Mouse (Mus musculus) kidney, postnatal 0 days (tissue): ENCODE results near the gene Pikfyve. TPM values are rescaled to one million over a fixed set of nuclear protein-coding genes. Genes with fewer than 3 reads are reported as not detected.
"Not testable (repeated sequence)": the region's sequence is repeated elsewhere in the genome, so short reads cannot be mapped to it uniquely, and the experiment has no call there.

ENCODE experiments used
- ATAC-seq: fragments of 200-750 bp; cut with Nextera tagmentation; replicated peaks from 2 replicates; pipeline ENCODE4 v1.8.0; 2017; ENCODE audit warnings: low read depth, moderate number of reproducible peaks, moderate TSS enrichment, moderate library complexity; ENCODE audit not compliant: low FRiP score
- DNase-seq: peaks from one replicate; pipeline ENCODE4 v3.0.0-alpha.2; 2016; ENCODE audit warnings: low spot score
- H3K27ac ChIP-seq: fragments of 300-500 bp; sonication (generic); 2 replicates; pipeline ENCODE4 v1.5.1; 2014; ENCODE audit warnings: mild to moderate bottlenecking
- H3K27me3 ChIP-seq: fragments of 300-500 bp; sonication (generic); 2 replicates; pipeline ENCODE4 v1.6.1; 2014; ENCODE audit warnings: low read length, mixed read lengths; ENCODE audit not compliant: insufficient read depth
- H3K36me3 ChIP-seq: fragments of 300-500 bp; sonication (generic); 2 replicates; pipeline ENCODE4 v1.6.1; 2014; ENCODE audit warnings: low read length, mixed read lengths; ENCODE audit not compliant: insufficient read depth
- H3K4me1 ChIP-seq: fragments of 300-500 bp; sonication (generic); replicated peaks from 2 replicates; pipeline ENCODE4 v1.6.1; 2014; ENCODE audit warnings: antibody characterized with exemption, low read length, mixed read lengths; ENCODE audit not compliant: insufficient read depth
- H3K4me2 ChIP-seq: fragments of 300-500 bp; sonication (generic); 2 replicates; pipeline ENCODE4 v1.6.1; 2014; ENCODE audit warnings: mild to moderate bottlenecking, low read length, moderate library complexity, mixed read lengths
- H3K4me3 ChIP-seq: fragments of 300-500 bp; sonication (generic); replicated peaks from 2 replicates; pipeline ENCODE4 v1.5.1; 2014; ENCODE audit warnings: low read depth, low read length
- H3K9ac ChIP-seq: fragments of 300-500 bp; sonication (generic); 2 replicates; pipeline ENCODE4 v1.6.1; 2014; ENCODE audit warnings: low read depth, low read length
- H3K9me3 ChIP-seq: fragments of 300-500 bp; sonication (generic); replicated peaks from 2 replicates; pipeline ENCODE4 v1.6.1; 2016; ENCODE audit warnings: low read length, inconsistent platforms, mixed read lengths
- CTCF ChIP-seq: IDR thresholded peaks from 2 replicates; pipeline ENCODE4 v1.5.1; 2016; ENCODE audit warnings: antibody characterized with exemption, low read depth, mild to moderate bottlenecking, moderate library complexity
- WGBS: fragments of 180-500 bp; shearing (Covaris S2); extraction: QIAGEN DNeasy Blood & Tissue Kit; methylation state at CpG from one replicate; pipeline ENCODE4 v1.1.7; 2014; 5-methylcytosine and 5-hydroxymethylcytosine counted together
- polyA plus RNA-seq: library from polyadenylated mRNA; unstranded; fragments of >200 nt; fragmentation: Nextera tagmentation; extraction: Ambion mirVana; gene quantifications from 2 replicates; pipeline ENCODE4 v1.2.1, GENCODE M21; 2015

Pikfyve gene
- polyA plus RNA-seq, 1 experiment from 2014 or later: 9.2 TPM

GRCm38 (mm10) chr1:65217972-65218371, 31.5 kb downstream of the Pikfyve start:
- no peak for TF ChIP-seq CTCF
- Histone ChIP-seq H3K9ac (no peak overlapping the region), H3K4me2 (no peak overlapping the region), H3K9me3 (no peaks in the 10 kb centered on the region), H3K27me3 (no peaks in the 10 kb centered on the region), H3K4me3 (no peak overlapping the region), H3K36me3 (peaks cover 14% of the 10 kb centered on the region), H3K4me1 (no peaks in the 10 kb centered on the region), H3K27ac (no peak overlapping the region)
- WGBS: 95% methylated on average over 1 of the region's 1 CpGs
- ATAC-seq (no peak), DNase-seq (no peak)

GRCm38 (mm10) chr1:65223654-65224053, 37.2 kb downstream of the Pikfyve start:
- H3K4me3 ChIP-seq: no peak overlapping the region
- H3K27me3 ChIP-seq: no peaks in the 10 kb centered on the region
- H3K4me2 ChIP-seq: no peak overlapping the region
- no peaks in the 10 kb centered on the region for H3K4me1 ChIP-seq
- H3K9me3 ChIP-seq: no peaks in the 10 kb centered on the region
- no peak for ATAC-seq
- no peak for TF ChIP-seq CTCF
- H3K9ac ChIP-seq: no peak overlapping the region
- WGBS: 96% methylated on average over 2 of the region's 2 CpGs
- DNase-seq: no peak
- H3K27ac ChIP-seq: no peak overlapping the region
- peaks cover 15% of the 10 kb centered on the region for H3K36me3 ChIP-seq

- DNase-seq (no peak), ATAC-seq (no peak)
- H3K9ac ChIP-seq: no peak overlapping the region
- no peak overlapping the region for H3K27ac ChIP-seq
- 88% methylated on average over 2 of the region's 2 CpGs for WGBS
- no peaks in the 10 kb centered on the region for H3K27me3 ChIP-seq
- no peak for TF ChIP-seq CTCF
- no peak overlapping the region for H3K4me3 ChIP-seq
- peaks cover 7% of the 10 kb centered on the region; the same call in 1 of the 2 replicates for H3K36me3 ChIP-seq
- no peaks in the 10 kb centered on the region for H3K9me3 ChIP-seq
- H3K4me1 ChIP-seq: no peaks in the 10 kb centered on the region
- no peak overlapping the region for H3K4me2 ChIP-seq
Observed at GRCm38 (mm10) chr1:65227681-65228080, 41.2 kb downstream of the Pikfyve start.

GRCm38 (mm10) chr1:65229768-65230167, 43.3 kb downstream of the Pikfyve start:
- not testable (repeated sequence) for H3K4me1 ChIP-seq, ATAC-seq, H3K9ac ChIP-seq, H3K27me3 ChIP-seq, DNase-seq, H3K4me3 ChIP-seq, H3K27ac ChIP-seq, H3K36me3 ChIP-seq, H3K9me3 ChIP-seq, H3K4me2 ChIP-seq
- WGBS: 89% methylated on average over 3 of the region's 3 CpGs

- Histone ChIP-seq H3K9ac (no peak overlapping the region), H3K4me1 (no peaks in the 10 kb centered on the region), H3K27me3 (no peaks in the 10 kb centered on the region), H3K27ac (no peak overlapping the region), H3K4me2 (no peak overlapping the region), H3K9me3 (no peaks in the 10 kb centered on the region), H3K36me3 (0 out of 2 replicates have a peak, but pooled peaks cover 4% of the 10 kb centered on the region), H3K4me3 (no peak overlapping the region)
- DNase-seq: no peak
- no peak for TF ChIP-seq CTCF
- 88% methylated on average over 1 of the region's 1 CpGs for WGBS
- ATAC-seq: no peak
Observed at GRCm38 (mm10) chr1:65230566-65230965, 44.1 kb downstream of the Pikfyve start.

- Histone ChIP-seq H3K9me3 (no peaks in the 10 kb centered on the region), H3K4me3 (no peak overlapping the region), H3K9ac (no peak overlapping the region), H3K27ac (no peak overlapping the region), H3K4me2 (no peak overlapping the region), H3K4me1 (no peaks in the 10 kb centered on the region), H3K27me3 (no peaks in the 10 kb centered on the region), H3K36me3 (0 out of 2 replicates have a peak, but pooled peaks cover 7% of the 10 kb centered on the region)
- no peak for TF ChIP-seq CTCF
- ATAC-seq (no peak), DNase-seq (no peak)
- WGBS: 86% methylated on average over 3 of the region's 3 CpGs
Observed at GRCm38 (mm10) chr1:65237712-65238111, 51.2 kb downstream of the Pikfyve start.

- DNase-seq (no peak), ATAC-seq (no peak)
- Histone ChIP-seq H3K27me3 (no peaks in the 10 kb centered on the region), H3K4me1 (no peaks in the 10 kb centered on the region), H3K4me3 (no peak overlapping the region), H3K4me2 (no peak overlapping the region), H3K9me3 (no peaks in the 10 kb centered on the region), H3K27ac (no peak overlapping the region), H3K9ac (no peak overlapping the region), H3K36me3 (peaks cover 10% of the 10 kb centered on the region)
- no peak for TF ChIP-seq CTCF
- WGBS: 87% methylated on average over 1 of the region's 1 CpGs
Observed at GRCm38 (mm10) chr1:65245637-65246036, 59.2 kb downstream of the Pikfyve start.
